Mouse (Mus musculus) thymus, adult 18-20 months (tissue): ENCODE data around the gene Cdan1.
"Not testable (repeated sequence)": the region's sequence is repeated elsewhere in the genome, so short reads cannot be mapped to it uniquely, and the experiment has no call there.

Source experiments
- DNase-seq, 2 experiments: peaks; one replicate each; pipeline ENCODE4 v3.0.0; 2022; ENCODE audit warnings: mixed read lengths in 2 of 2

Gene Cdan1

GRCm38 (mm10) chr2:120731877-120732530 lies 117.9 kb downstream of the Cdan1 start:
- no peak for DNase-seq

- DNase-seq, result peak; percentile 87 to 88
These were observed 118.6 kb downstream of the Cdan1 start for GRCm38 (mm10) chr2:120731167-120731862.

- peak; percentile 24 to 43 for DNase-seq
These were observed 119.2 kb downstream of the Cdan1 start for GRCm38 (mm10) chr2:120730639-120731166.

- DNase-seq, result peak; percentile 15 to 26
These were observed 119.9 kb downstream of the Cdan1 start for GRCm38 (mm10) chr2:120729775-120730585.

- no peak for DNase-seq
These were observed 125.8 kb downstream of the Cdan1 start for GRCm38 (mm10) chr2:120724176-120724575.

- DNase-seq, result no peak
These were observed 126.3 kb downstream of the Cdan1 start for GRCm38 (mm10) chr2:120723621-120724020.

GRCm38 (mm10) chr2:120722491-120722890 lies 127.4 kb downstream of the Cdan1 start:
- no peak for DNase-seq

GRCm38 (mm10) chr2:120721911-120722310 lies 128.0 kb downstream of the Cdan1 start:
- DNase-seq, result no peak

- DNase-seq, result no peak
These were observed 129.1 kb downstream of the Cdan1 start for GRCm38 (mm10) chr2:120720821-120721220.

- no peak for DNase-seq
These were observed 131.4 kb downstream of the Cdan1 start for GRCm38 (mm10) chr2:120718496-120718895.

- DNase-seq, result no peak
These were observed 136.5 kb downstream of the Cdan1 start for GRCm38 (mm10) chr2:120713441-120713840.

- DNase-seq, result no peak
These were observed 139.0 kb downstream of the Cdan1 start for GRCm38 (mm10) chr2:120710948-120711347.

GRCm38 (mm10) chr2:120710154-120710553 lies 139.8 kb downstream of the Cdan1 start:
- DNase-seq, result peak; percentile 28 to 54

GRCm38 (mm10) chr2:120707041-120707440 lies 142.9 kb downstream of the Cdan1 start:
- peak in 1 of 2 experiments; percentile 22 for DNase-seq

- DNase-seq, result no peak
These were observed 147.3 kb downstream of the Cdan1 start for GRCm38 (mm10) chr2:120702675-120703074.

GRCm38 (mm10) chr2:120700379-120700885 lies 149.5 kb downstream of the Cdan1 start:
- no peak for DNase-seq

- DNase-seq, result no peak
These were observed 152.2 kb downstream of the Cdan1 start for GRCm38 (mm10) chr2:120697767-120698166.

GRCm38 (mm10) chr2:120681151-120681550 lies 168.8 kb downstream of the Cdan1 start:
- not testable (repeated sequence) for DNase-seq

- no peak for DNase-seq
These were observed 179.7 kb downstream of the Cdan1 start for GRCm38 (mm10) chr2:120670253-120670652.

- DNase-seq, result no peak
These were observed 182.5 kb downstream of the Cdan1 start for GRCm38 (mm10) chr2:120667446-120667845.
